Mouse (Mus musculus) heart, embryonic 16.5 days (tissue): ENCODE data around the gene Snrpa1. TPM values are rescaled to one million over a fixed set of nuclear protein-coding genes. Genes with fewer than 3 reads are reported as not detected.
"Not testable (repeated sequence)": the region's sequence is repeated elsewhere in the genome, so short reads cannot be mapped to it uniquely, and the experiment has no call there.

Experiments
- ATAC-seq: fragments of 200-750 bp; cut with Nextera tagmentation; replicated peaks from 2 replicates; pipeline ENCODE4 v1.8.0; 2017; ENCODE audit warnings: moderate number of reproducible peaks; ENCODE audit not compliant: insufficient read depth, low FRiP score; ENCODE audit errors: extremely low read depth
- H3K27ac ChIP-seq: fragments of 300-500 bp; sonication (generic); 2 replicates; pipeline ENCODE4 v1.5.1; 2014; ENCODE audit warnings: mild to moderate bottlenecking, low read length, control low read depth, moderate library complexity
- H3K27me3 ChIP-seq: fragments of 300-500 bp; sonication (generic); 2 replicates; pipeline ENCODE4 v1.6.1; 2014; ENCODE audit warnings: low read length, mixed read lengths; ENCODE audit not compliant: control insufficient read depth, insufficient read depth
- H3K36me3 ChIP-seq: fragments of 300-500 bp; sonication (generic); 2 replicates; pipeline ENCODE4 v1.6.1; 2014; ENCODE audit not compliant: control insufficient read depth, insufficient read depth
- H3K4me1 ChIP-seq: fragments of 300-500 bp; sonication (generic); 2 replicates; pipeline ENCODE4 v1.6.1; 2014; ENCODE audit warnings: low read length, mixed read lengths; ENCODE audit not compliant: control insufficient read depth, insufficient read depth
- H3K4me2 ChIP-seq: fragments of 300-500 bp; sonication (generic); 2 replicates; pipeline ENCODE4 v1.6.1; 2014; ENCODE audit warnings: low read depth, mild to moderate bottlenecking, control low read depth, low read length
- H3K4me3 ChIP-seq: fragments of 300-500 bp; sonication (generic); 2 replicates; pipeline ENCODE4 v1.5.1; 2014; ENCODE audit warnings: mild to moderate bottlenecking, control low read depth, low read length
- H3K9ac ChIP-seq: fragments of 300-500 bp; sonication (generic); 2 replicates; pipeline ENCODE4 v1.6.1; 2014; ENCODE audit warnings: low read length, control low read depth
- H3K9me3 ChIP-seq: fragments of 300-500 bp; sonication (generic); replicated peaks from 2 replicates; pipeline ENCODE4 v1.6.1; 2016; ENCODE audit warnings: low read length; ENCODE audit not compliant: control insufficient read depth
- WGBS: fragments of 180-500 bp; shearing (Covaris S2); extraction: QIAGEN DNeasy Blood & Tissue Kit; methylation state at CpG from one replicate; pipeline ENCODE4 v1.1.7; 2014; 5-methylcytosine and 5-hydroxymethylcytosine counted together
- polyA plus RNA-seq: library from polyadenylated mRNA; unstranded; fragments of >200 nt; fragmentation: Nextera tagmentation; extraction: Ambion mirVana; gene quantifications from 2 replicates; pipeline ENCODE4 v1.2.1, GENCODE M21; 2015

Snrpa1 gene
- polyA plus RNA-seq, 1 experiment from 2014 or later: 99.8 TPM

DNA sequence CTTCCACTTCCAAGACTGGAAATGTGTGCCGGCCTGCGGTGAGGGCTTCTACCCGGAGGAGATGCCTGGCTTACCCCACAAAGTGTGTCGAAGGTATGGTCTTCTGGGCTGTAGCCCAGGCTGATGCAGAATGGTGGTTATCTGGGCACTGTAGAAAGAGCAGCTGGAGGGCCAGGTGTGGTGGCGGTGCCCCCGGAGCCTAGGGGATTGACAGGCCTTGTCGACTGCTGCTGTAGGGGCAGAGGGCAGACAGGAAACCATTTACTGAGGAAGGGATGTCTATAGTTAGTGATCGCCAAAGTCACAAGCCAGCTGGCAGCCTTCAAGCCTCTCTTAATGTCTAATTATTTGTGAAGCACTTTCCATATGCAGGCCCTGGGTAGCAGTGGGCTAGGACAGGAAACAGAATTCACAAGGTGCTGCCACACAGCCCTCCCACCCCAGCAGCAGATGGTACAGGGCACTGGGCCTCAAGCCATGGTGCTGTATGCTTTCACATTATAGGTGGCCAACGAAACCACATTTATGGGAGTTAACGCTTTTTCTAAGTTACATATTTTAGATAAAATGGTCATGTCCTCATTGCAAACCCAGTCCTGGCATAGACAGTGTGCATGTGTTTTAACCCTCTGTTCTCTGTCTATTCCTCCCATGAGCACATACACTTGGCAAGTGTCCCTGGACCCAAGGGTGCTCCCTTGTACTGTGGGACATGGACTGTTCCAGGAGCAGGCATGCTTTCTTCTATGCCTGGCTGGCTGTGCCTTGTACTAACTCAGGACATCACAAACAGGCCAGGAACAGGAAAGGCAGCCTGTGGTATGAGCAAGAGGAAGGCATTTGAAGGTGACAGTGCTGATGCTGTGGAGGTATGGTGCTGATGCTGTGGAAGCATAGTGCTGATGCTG lies 15.0 kb upstream of the Snrpa1 start, which contains the start of gene Gm45213:
TSS of gene Gm45213 (plus strand) at position 51 of the 908 bp plus-strand sequence.
- Histone ChIP-seq H3K36me3 (no peaks in the 10 kb centered on the region), H3K4me3 (no peak within 1 kb of the TSS), H3K9me3 (no peaks in the 10 kb centered on the region), H3K9ac (no peak within 1 kb of the TSS), H3K4me1 (no peaks in the 10 kb centered on the region), H3K27ac (no peak within 1 kb of the TSS), H3K4me2 (no peak within 1 kb of the TSS), H3K27me3 (peaks cover 7% of the 10 kb centered on the region; the same call in 1 of the 2 replicates)
- no peak for ATAC-seq
- WGBS: 75% methylated on average over 10 of the region's 10 CpGs

- WGBS: 55% methylated on average over 9 of the region's 9 CpGs
- Histone ChIP-seq H3K9me3 (no peaks in the 10 kb centered on the region), H3K27me3 (peaks cover 7% of the 10 kb centered on the region; the same call in 1 of the 2 replicates), H3K4me1 (no peaks in the 10 kb centered on the region), H3K4me2 (no peak overlapping the region), H3K9ac (no peak overlapping the region), H3K36me3 (no peaks in the 10 kb centered on the region), H3K4me3 (no peak overlapping the region), H3K27ac (no peak overlapping the region)
- no peak for ATAC-seq
Observed at GRCm38 (mm10) chr7:66044617-66045016, 14.2 kb upstream of the Snrpa1 start.

DNA sequence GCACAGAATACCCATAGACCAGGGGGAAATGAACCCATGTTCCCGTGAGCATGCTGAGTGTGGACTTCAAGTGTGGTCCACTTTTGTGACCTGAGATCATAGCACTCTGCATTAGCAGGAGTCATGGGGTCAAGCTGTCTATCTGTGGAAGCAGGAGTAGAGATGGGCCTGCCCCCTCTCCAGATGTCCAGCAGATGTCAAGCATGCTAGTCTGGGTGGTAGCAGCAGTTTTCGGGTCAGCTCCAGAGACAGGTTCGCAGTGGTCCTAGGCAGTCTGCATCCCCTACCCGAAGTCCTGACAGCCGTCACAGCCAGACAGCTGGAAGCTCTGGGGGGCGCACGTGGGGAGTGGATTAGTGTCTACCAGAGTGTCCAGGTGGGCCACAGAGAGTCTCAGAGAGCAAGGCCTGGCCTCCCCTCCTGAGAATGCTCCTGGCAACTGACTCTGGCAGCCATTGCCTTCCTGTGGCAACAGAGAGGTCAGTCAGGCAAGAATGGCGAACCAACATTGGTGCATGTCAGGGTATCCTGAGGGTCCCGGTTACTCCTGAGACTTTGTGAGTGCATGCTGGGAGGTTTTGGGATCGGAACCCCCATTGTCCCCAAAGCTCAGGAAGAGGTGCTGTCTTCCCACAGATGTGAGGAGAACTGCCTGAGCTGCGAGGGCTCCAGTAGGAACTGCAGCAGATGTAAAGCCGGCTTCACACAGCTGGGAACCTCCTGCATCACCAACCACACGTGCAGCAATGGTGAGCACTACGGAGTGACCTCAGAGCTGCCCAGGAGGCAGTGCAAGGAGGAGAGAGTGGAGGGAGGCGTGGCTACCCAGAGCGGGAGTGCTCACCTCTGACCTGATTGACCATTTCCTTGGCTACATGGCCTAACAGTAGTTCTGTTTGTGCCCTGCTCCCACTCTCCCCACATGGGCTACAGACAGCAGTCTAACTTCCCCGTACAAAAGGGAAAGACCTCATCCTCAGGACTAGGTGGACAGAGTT lies 11.6 kb upstream of the Snrpa1 start:
- no peaks in the 10 kb centered on the region for H3K4me1 ChIP-seq
- no peak overlapping the region for H3K9ac ChIP-seq
- no peaks in the 10 kb centered on the region for H3K9me3 ChIP-seq
- peaks cover 7% of the 10 kb centered on the region; the same call in 1 of the 2 replicates for H3K27me3 ChIP-seq
- no peaks in the 10 kb centered on the region for H3K36me3 ChIP-seq
- no peak overlapping the region for H3K4me3 ChIP-seq
- 57% methylated on average over 17 of the region's 17 CpGs for WGBS
- no peak overlapping the region for H3K27ac ChIP-seq
- no peak for ATAC-seq
- H3K4me2 ChIP-seq: no peak overlapping the region

DNA sequence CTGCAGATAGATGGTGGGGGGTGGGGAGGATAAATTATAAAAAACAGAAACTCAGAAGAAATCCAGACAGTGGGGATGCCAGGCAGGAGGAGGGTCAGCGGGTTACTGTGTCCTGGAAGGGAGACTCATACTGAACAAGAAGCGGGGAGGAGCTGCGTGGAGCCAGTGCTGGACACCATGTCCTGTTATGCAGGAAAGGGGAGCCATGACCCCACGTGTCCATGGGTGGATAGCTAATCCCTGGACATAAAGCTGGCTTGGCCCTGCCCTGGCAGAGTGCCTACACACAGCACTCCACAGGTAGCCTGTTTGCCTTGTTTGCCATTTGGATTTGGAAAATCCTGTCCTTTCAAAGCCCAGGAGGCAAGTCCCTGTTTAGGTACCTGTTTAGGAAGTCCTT lies 10.8 kb upstream of the Snrpa1 start:
- no peak overlapping the region for H3K27ac ChIP-seq
- no peaks in the 10 kb centered on the region for H3K36me3 ChIP-seq

DNA sequence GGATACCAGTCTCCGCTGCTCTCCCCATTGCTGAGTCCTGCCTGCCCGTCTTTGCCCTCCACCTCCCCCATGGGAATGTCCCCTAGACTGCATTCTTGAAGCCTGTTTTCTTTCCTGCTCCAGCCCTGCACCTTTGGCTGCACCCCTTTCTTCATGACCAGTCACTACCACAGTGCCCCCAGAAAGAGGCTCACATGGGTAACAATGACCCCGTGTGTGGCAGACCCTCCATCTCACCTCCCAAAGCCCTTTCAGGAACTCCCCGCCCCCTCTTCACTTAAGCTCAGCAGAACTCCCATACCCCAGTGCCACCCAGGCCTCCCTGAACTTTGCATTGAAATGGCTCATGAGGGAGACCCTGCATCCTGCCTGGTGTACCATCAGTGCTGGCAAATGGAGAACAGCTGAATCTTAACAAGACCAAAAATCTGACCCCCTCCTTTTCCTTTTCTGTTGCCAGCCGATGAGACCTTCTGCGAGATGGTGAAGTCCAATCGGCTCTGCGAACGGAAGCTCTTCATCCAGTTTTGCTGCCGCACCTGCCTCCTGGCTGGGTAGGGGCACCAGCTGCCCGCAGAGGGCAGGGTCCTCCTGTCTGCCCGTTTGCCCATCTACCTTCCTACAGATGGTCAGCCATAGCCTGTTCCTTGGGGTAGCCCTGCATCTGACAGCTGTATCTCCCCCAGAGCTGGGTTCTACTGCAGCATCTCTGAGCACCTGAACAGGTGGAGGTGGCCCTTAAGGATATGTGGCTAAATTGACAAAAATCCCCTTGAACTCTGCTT lies 10.2 kb upstream of the Snrpa1 start:
- no peak overlapping the region for H3K4me2 ChIP-seq
- H3K27me3 ChIP-seq: peaks cover 7% of the 10 kb centered on the region; the same call in 1 of the 2 replicates
- no peak for ATAC-seq
- no peak overlapping the region for H3K27ac ChIP-seq
- no peaks in the 10 kb centered on the region for H3K4me1 ChIP-seq
- no peak overlapping the region for H3K9ac ChIP-seq
- 84% methylated on average over 12 of the region's 12 CpGs for WGBS
- 0 out of 2 replicates have a peak, but pooled peaks cover 3% of the 10 kb centered on the region for H3K9me3 ChIP-seq
- H3K4me3 ChIP-seq: no peak overlapping the region
- H3K36me3 ChIP-seq: no peaks in the 10 kb centered on the region

More for the DNA sequence above, 10.8 kb upstream of the Snrpa1 start:
- Histone ChIP-seq H3K4me3 (no peak overlapping the region), H3K9ac (no peak overlapping the region), H3K9me3 (0 out of 2 replicates have a peak, but pooled peaks cover 3% of the 10 kb centered on the region), H3K4me2 (no peak overlapping the region), H3K27me3 (peaks cover 7% of the 10 kb centered on the region; the same call in 1 of the 2 replicates), H3K4me1 (no peaks in the 10 kb centered on the region)
- no peak for ATAC-seq
- 72% methylated on average over 4 of the region's 4 CpGs for WGBS

- 0 out of 2 replicates have a peak, but pooled peaks cover 3% of the 10 kb centered on the region for H3K9me3 ChIP-seq
- WGBS: 81% methylated on average over 4 of the region's 4 CpGs
- H3K9ac ChIP-seq: no peak overlapping the region
- H3K4me3 ChIP-seq: no peak overlapping the region
- H3K27me3 ChIP-seq: no peaks in the 10 kb centered on the region; the same call in 1 of the 2 replicates
- no peaks in the 10 kb centered on the region for H3K4me1 ChIP-seq
- no peak for ATAC-seq
- H3K36me3 ChIP-seq: no peaks in the 10 kb centered on the region
- no peak overlapping the region for H3K4me2 ChIP-seq
- no peak overlapping the region for H3K27ac ChIP-seq
Observed at GRCm38 (mm10) chr7:66053946-66054483, 4.8 kb upstream of the Snrpa1 start.

GRCm38 (mm10) chr7:66055356-66055755 lies 3.4 kb upstream of the Snrpa1 start:
- not testable (repeated sequence) for H3K27ac ChIP-seq, H3K4me2 ChIP-seq, H3K9me3 ChIP-seq, H3K4me3 ChIP-seq, H3K9ac ChIP-seq, H3K4me1 ChIP-seq, H3K36me3 ChIP-seq, H3K27me3 ChIP-seq, ATAC-seq
- WGBS: 10% methylated on average over 2 of the region's 2 CpGs
